Mouse (Mus musculus): ENCODE measurements around the gene Olfr695.
"Not testable (repeated sequence)": the region's sequence is repeated elsewhere in the genome, so short reads cannot be mapped to it uniquely, and the experiment has no call there.

- TF ChIP-seq CTCF (conservative IDR thresholded peaks at IDR 0.05; ENCODE audit: low read length); NANOG (IDR thresholded peaks at IDR 0.05; ENCODE audit: borderline replicate concordance, low read length); POU5F1 (IDR thresholded peaks at IDR 0.05; ENCODE audit: borderline replicate concordance, low read length): not testable (repeated sequence)
Observed at GRCm38 (mm10) chr7:106725654-106726053, 9.5 kb upstream of the Olfr695 start.
